Comparison of ENCODE assay signal across 13 mouse cellular contexts in genomic region chr2:142731016-142731777, GRCm38 (mm10).
DNase-seq lines count a peak whose midpoint lies in the region; ATAC-seq and TF ChIP-seq lines count a peak whose summit lies in the region.
"Had no signal": no experiment of that assay in that cellular context is flagged by ENCODE, and none has a peak within 500 bp of the region (broad histone marks: within the 10 kb centered on the region; RNA-seq: fewer than 3 reads in every experiment).

No protein-coding gene starts in this region.

- H3K27me3 ChIP-seq in heart, embryonic 15.5 days, result no peaks in the 10 kb centered on the region
- H3K27me3 ChIP-seq: heart, embryonic 12.5 days; liver, embryonic 15.5 days; megakaryocyte, embryonic 14.5 days had no signal

- no peak overlapping the region for H3K4me3 ChIP-seq in heart, embryonic 15.5 days
- no peak overlapping the region for H3K4me3 ChIP-seq in brown adipose tissue, adult 24 weeks (ENCODE audit: insufficient read depth, low read depth, low read length)
- no peak overlapping the region for H3K4me3 ChIP-seq in left cerebral cortex, adult 2 months
- H3K4me3 ChIP-seq: heart, embryonic 12.5 days; liver, embryonic 15.5 days; megakaryocyte, embryonic 14.5 days had no signal

- H3K4me2 ChIP-seq in heart, embryonic 15.5 days, result no peak overlapping the region
- H3K4me2 ChIP-seq: heart, embryonic 12.5 days; liver, embryonic 15.5 days had no signal

- no peak for ATAC-seq in heart, embryonic 15.5 days (replicated peaks; ENCODE audit: insufficient number of reproducible peaks, insufficient read depth, low FRiP score, low read depth)

- no peak for DNase-seq in heart, adult 18-20 months
- DNase-seq in cerebellum, postnatal 14 days, result peak; percentile 42 to 48
- DNase-seq in left cerebral cortex, adult 2 months (ENCODE audit: extremely low spot score in 1 of 2, low spot score in 2 of 2), result peak in 1 of 2 experiments; percentile 11
- no peak for DNase-seq in ovary, adult 18-20 months (ENCODE audit: low spot score)
- no peak for DNase-seq in kidney, adult 8-10 months
- no peak for DNase-seq in ovary, postnatal 10 days (ENCODE audit: low spot score)
- DNase-seq: kidney, adult 18-20 months; thymus, postnatal 4 days had no signal

- no peaks in the 10 kb centered on the region for H3K9me3 ChIP-seq in heart, embryonic 15.5 days (replicated peaks)
- H3K9me3 ChIP-seq: heart, embryonic 12.5 days; liver, embryonic 15.5 days; megakaryocyte, embryonic 14.5 days had no signal

- intact Hi-C loops in left cerebral cortex, adult 2 months (cut with DNase I), result loop anchor here (2.0 to 5.0 kb wide), 2 partner anchors 84 to 219 kb away; no protein-coding TSS in a partner anchor

- H3K27ac ChIP-seq in heart, embryonic 15.5 days, result peak overlapping the region; percentile 31
- 0 out of 2 replicates have a peak overlapping the region, but pooled peaks have one; percentile 9 for H3K27ac ChIP-seq in brown adipose tissue, adult 24 weeks (replicated peaks; ENCODE audit: low read depth, low read length)
- peak overlapping the region; percentile 65 for H3K27ac ChIP-seq in left cerebral cortex, adult 2 months
- H3K27ac ChIP-seq: liver, embryonic 15.5 days had no signal

- no peak overlapping the region for H3K9ac ChIP-seq in heart, embryonic 15.5 days
- H3K9ac ChIP-seq: heart, embryonic 12.5 days; liver, embryonic 15.5 days had no signal

- peaks cover 22% of the 10 kb centered on the region for H3K4me1 ChIP-seq in heart, embryonic 15.5 days (replicated peaks)
- peaks cover 7% of the 10 kb centered on the region for H3K4me1 ChIP-seq in brown adipose tissue, adult 24 weeks (ENCODE audit: control insufficient read depth, insufficient read depth, insufficient read length, low read length)
- H3K4me1 ChIP-seq: liver, embryonic 15.5 days; megakaryocyte, embryonic 14.5 days had no signal

- 69% methylated on average over 10 of the region's 10 CpGs for WGBS in heart, embryonic 15.5 days

- no peak for TF ChIP-seq CTCF in left cerebral cortex, adult 2 months (IDR thresholded peaks at IDR 0.05)

- no peaks in the 10 kb centered on the region for H3K36me3 ChIP-seq in heart, embryonic 15.5 days
- H3K36me3 ChIP-seq: heart, embryonic 12.5 days; liver, embryonic 15.5 days had no signal

Comparison
In these comparisons a context has a peak if more than half of its experiments do, and no peak if none do; other contexts are left out.
1. H3K27ac ChIP-seq: peak in every context shown above with its lines; median percentile 65 in left cerebral cortex, adult 2 months; 31 in heart, embryonic 15.5 days; 9 in brown adipose tissue, adult 24 weeks.
2. DNase-seq: peak in cerebellum, postnatal 14 days (2 of 2); none in heart, adult 18-20 months (0 of 2), ovary, adult 18-20 months (single experiment), kidney, adult 8-10 months (0 of 2) and ovary, postnatal 10 days (single experiment).